Mouse (Mus musculus) embryonic facial prominence, embryonic 12.5 days (tissue): ENCODE results near the gene Prss43. TPM values are rescaled to one million over a fixed set of nuclear protein-coding genes. Genes with fewer than 3 reads are reported as not detected.

Experiments
- ATAC-seq: fragments of 200-750 bp; cut with Nextera tagmentation; 2 replicates; pipeline ENCODE4 v1.8.0; 2017; ENCODE audit not compliant: insufficient number of reproducible peaks, insufficient read depth, low FRiP score, low TSS enrichment
- H3K27ac ChIP-seq: fragments of 300-500 bp; sonication (generic); 2 replicates; pipeline ENCODE4 v1.5.1; 2016; ENCODE audit warnings: mild to moderate bottlenecking
- H3K27me3 ChIP-seq: fragments of 300-500 bp; sonication (generic); 2 replicates; pipeline ENCODE4 v1.6.1; 2016; ENCODE audit warnings: mild to moderate bottlenecking, moderate library complexity
- H3K36me3 ChIP-seq: fragments of 300-500 bp; sonication (generic); 2 replicates; pipeline ENCODE4 v1.6.1; 2016; ENCODE audit warnings: mild to moderate bottlenecking
- H3K4me1 ChIP-seq: fragments of 300-500 bp; sonication (generic); 2 replicates; pipeline ENCODE4 v1.6.1; 2016
- H3K4me2 ChIP-seq: fragments of 300-500 bp; sonication (generic); replicated peaks from 2 replicates; pipeline ENCODE4 v1.6.1; 2016; ENCODE audit warnings: mild to moderate bottlenecking, moderate library complexity
- H3K4me3 ChIP-seq: fragments of 300-500 bp; sonication (generic); 2 replicates; pipeline ENCODE4 v1.5.1; 2016; ENCODE audit warnings: mild to moderate bottlenecking
- H3K9ac ChIP-seq: fragments of 300-500 bp; sonication (generic); 2 replicates; pipeline ENCODE4 v1.6.1; 2016; ENCODE audit warnings: mild to moderate bottlenecking, moderate library complexity
- H3K9me3 ChIP-seq: fragments of 300-500 bp; sonication (generic); 2 replicates; pipeline ENCODE4 v1.6.1; 2016; ENCODE audit warnings: mild to moderate bottlenecking, moderate library complexity
- WGBS: fragments of 180-500 bp; shearing (Covaris S2); methylation state at CpG from one replicate; pipeline ENCODE4 v1.1.7; 2016; 5-methylcytosine and 5-hydroxymethylcytosine counted together
- polyA plus RNA-seq: library from polyadenylated mRNA; unstranded; fragments of >200 nt; fragmentation: Nextera tagmentation; extraction: Ambion mirVana; gene quantifications from 2 replicates; pipeline ENCODE4 v1.2.1, GENCODE M21; 2016

Prss43 gene
- polyA plus RNA-seq, result not detected in 2 replicates

DNA sequence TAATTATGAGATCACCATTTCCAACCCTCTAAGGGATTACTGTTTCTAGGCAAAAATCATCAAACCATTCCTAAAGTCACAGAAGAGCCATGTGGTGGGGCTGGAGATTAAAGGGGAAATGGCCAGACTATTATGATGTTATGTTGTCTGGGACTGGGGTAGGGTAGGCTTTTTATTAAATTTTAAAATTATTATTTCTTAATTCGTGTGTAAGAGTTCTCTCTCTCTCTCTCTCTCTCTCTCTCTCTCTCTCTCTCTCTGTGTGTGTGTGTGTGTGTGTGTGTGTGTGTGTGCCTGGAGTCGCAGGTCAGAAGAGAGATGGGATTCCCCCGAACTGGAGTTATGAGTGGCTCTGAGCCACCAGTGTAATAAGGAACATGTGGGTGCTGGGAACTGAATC is at the start of gene Prss43:
TSS of gene Prss43 (plus strand) at position 301 of the 400 bp plus-strand sequence.
- Histone ChIP-seq H3K4me1 (no peaks in the 10 kb centered on the region), H3K4me3 (no peak within 1 kb of the TSS), H3K27me3 (peaks cover 5% of the 10 kb centered on the region; the same call in 1 of the 2 replicates), H3K9me3 (no peaks in the 10 kb centered on the region), H3K9ac (no peak within 1 kb of the TSS), H3K27ac (no peak within 1 kb of the TSS), H3K36me3 (no peaks in the 10 kb centered on the region), H3K4me2 (no peak within 1 kb of the TSS)
- no peak for ATAC-seq
- 63% methylated on average over 3 of the region's 3 CpGs for WGBS

DNA sequence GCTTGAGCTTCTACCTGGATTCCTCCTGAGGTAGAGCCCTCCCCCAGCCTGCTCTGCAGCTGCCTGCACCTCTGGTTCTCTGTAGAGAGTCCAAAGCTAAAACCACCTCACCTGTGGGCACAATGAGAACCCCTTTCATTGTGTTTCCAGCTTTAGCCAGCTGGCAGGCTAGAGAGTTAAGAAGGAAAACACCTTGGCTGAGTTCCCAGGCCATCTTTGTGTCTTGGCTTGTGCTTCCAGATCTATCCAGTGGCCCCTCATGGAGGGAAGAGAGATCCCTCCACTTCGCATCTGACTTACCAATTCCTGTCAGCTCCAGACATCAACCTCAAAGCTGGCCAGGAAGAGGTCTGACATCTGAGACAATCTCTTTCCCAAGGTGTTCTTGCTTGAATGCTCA is 48.4 kb upstream of the Prss43 start:
- Histone ChIP-seq H3K4me3 (no peak overlapping the region), H3K36me3 (no peaks in the 10 kb centered on the region), H3K4me2 (no peak overlapping the region), H3K27ac (no peak overlapping the region), H3K9me3 (no peaks in the 10 kb centered on the region), H3K27me3 (0 out of 2 replicates have a peak, but pooled peaks cover 2% of the 10 kb centered on the region), H3K9ac (no peak overlapping the region), H3K4me1 (peaks cover 23% of the 10 kb centered on the region)
- WGBS, result 72% methylated on average over 1 of the region's 1 CpGs
- no peak for ATAC-seq

DNA sequence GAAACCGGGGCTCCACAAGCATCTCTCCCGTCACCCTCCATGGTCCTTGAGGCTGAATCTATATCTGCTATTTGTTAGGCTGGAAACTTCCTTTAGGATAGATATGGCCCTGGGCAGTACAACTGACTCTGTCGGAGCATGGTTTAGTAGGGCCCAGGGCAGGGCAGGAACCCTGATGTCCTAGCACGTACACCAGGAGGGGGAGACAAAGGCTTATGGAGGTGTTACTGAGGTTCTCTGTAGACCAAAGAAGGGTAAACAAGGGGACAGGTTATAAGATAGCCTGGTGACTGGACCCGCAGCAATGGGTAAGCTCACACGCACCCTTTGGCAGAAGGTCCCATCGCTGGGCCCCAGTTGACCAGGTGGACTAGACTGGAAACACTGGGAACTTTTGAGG is 47.9 kb upstream of the Prss43 start:
- ATAC-seq, result no peak
- Histone ChIP-seq H3K27ac (no peak overlapping the region), H3K36me3 (no peaks in the 10 kb centered on the region), H3K27me3 (0 out of 2 replicates have a peak, but pooled peaks cover 2% of the 10 kb centered on the region), H3K9ac (no peak overlapping the region), H3K9me3 (no peaks in the 10 kb centered on the region), H3K4me1 (peaks cover 26% of the 10 kb centered on the region), H3K4me2 (no peak overlapping the region), H3K4me3 (no peak overlapping the region)
- 80% methylated on average over 7 of the region's 7 CpGs for WGBS

DNA sequence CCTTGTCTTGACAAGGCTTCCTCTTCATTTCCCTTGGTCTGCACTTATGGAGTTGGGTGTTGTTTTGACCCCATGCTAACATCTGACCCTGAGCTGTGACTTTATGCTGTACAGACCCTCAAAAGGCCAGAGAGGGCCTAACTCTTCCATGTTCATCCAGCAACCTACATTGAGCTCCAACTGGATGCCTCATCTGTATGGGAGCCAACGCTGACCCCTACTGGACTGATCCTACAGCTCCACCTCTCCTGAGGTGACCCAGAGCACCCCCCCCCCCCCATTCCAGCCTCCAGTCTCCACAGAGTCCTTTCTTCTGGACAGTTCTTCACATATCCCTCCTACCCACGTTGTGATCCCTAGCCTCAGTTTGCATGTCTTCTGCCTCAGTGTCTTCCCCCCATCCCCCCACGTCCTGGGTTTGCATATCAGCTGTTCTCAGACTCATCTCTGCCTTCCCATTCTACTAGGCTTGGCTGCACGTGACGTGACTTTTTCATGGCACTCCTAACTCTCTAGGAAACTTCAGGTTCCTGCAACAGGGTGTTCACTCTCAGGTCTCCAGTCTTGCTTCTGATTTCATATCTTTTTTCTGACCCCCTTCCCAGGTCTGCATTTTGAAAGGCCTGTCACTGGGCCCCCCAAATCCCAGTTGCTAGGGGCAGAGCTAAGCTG is 47.1 kb upstream of the Prss43 start:
- 52% methylated on average over 5 of the region's 5 CpGs for WGBS
- H3K36me3 ChIP-seq, result no peaks in the 10 kb centered on the region
- no peak overlapping the region for H3K27ac ChIP-seq
- no peak overlapping the region for H3K9ac ChIP-seq
- H3K27me3 ChIP-seq, result 0 out of 2 replicates have a peak, but pooled peaks cover 2% of the 10 kb centered on the region
- ATAC-seq, result no peak
- peaks cover 28% of the 10 kb centered on the region for H3K4me1 ChIP-seq
- H3K9me3 ChIP-seq, result no peaks in the 10 kb centered on the region
- no peak overlapping the region for H3K4me2 ChIP-seq
- no peak overlapping the region for H3K4me3 ChIP-seq

DNA sequence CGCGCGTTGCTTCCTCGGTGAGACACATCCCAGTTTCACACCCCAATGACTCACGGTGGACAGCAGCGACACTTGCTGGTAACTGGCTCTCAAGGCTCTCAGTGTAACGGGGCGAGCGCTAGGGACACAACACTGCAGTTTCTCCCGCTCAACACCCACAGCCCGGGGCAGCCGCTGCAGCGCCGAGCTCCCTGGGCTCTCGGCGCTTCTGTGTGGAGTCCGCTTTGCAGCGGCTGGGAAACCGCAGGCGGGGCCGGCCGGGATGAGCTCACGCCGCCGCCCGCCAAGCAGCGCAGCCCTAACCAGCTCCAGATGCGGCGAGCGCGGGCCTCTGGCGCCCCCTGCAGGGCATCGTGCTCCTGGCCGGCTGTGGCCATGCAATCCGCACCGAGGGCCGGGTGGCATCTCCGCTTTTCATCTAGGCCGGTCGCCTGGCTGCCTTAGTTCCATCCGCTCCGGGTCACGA is 45.2 kb upstream of the Prss43 start:
- Histone ChIP-seq H3K9ac (peak overlapping the region; percentile 63), H3K4me2 (peak overlapping the region; percentile 67), H3K27me3 (0 out of 2 replicates have a peak, but pooled peaks cover 2% of the 10 kb centered on the region), H3K36me3 (no peaks in the 10 kb centered on the region), H3K4me3 (peak overlapping the region; percentile 35), H3K4me1 (peaks cover 18% of the 10 kb centered on the region), H3K9me3 (no peaks in the 10 kb centered on the region), H3K27ac (peak overlapping the region; percentile 86)
- ATAC-seq, result peak; percentile 96
- WGBS, result 1% methylated on average over 43 of the region's 43 CpGs

DNA sequence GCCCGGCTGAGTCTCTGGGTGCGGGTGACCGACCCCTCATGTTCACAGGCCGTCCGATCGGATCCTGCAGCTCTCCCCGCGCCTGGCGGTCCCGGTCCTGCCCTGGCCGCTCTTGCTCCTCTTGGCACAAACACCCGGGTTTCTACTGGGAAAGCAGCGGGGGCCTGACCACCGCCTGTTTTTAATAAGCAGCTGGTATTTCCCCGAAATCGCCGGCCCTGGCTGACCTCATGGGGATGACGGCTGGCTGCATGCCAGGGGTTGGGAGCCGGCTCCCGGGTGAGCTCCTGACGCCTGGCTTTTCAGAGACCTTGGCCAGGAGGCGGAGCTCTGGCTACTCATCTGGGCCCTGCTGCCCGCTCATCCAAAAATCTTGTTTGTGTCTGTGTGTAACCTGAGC is 44.8 kb upstream of the Prss43 start:
- peak overlapping the region; percentile 35 for H3K4me3 ChIP-seq
- ATAC-seq, result peak; percentile 57
- under 1% methylated on average over 23 of the region's 23 CpGs for WGBS
- H3K4me2 ChIP-seq, result peak overlapping the region; percentile 67
- H3K4me1 ChIP-seq, result peaks cover 18% of the 10 kb centered on the region
- H3K9me3 ChIP-seq, result no peaks in the 10 kb centered on the region
- H3K36me3 ChIP-seq, result no peaks in the 10 kb centered on the region
- H3K27ac ChIP-seq, result peak overlapping the region; percentile 86
- H3K27me3 ChIP-seq, result 0 out of 2 replicates have a peak, but pooled peaks cover 2% of the 10 kb centered on the region
- peak overlapping the region; percentile 63 for H3K9ac ChIP-seq

DNA sequence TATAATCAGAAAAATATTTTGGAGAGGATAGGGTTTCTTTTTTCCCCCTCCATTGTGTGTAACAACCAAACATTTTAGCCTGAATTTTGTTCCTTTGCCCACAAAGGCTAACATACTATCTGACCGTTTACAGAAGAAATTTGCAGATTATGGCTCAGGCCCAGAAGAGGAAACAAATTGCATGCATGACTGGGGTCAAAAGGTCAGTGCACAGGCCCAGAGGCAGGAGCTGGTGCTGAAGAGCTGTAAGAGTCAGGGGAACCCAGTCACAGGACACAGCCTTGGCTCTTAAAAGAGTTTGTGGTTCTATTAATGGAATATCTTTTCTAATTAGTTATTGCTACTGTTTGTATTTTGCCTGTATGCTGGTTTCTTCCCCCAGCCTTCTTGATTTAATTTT is 42.9 kb upstream of the Prss43 start:
- no peak overlapping the region for H3K27ac ChIP-seq
- no peaks in the 10 kb centered on the region for H3K9me3 ChIP-seq
- H3K9ac ChIP-seq, result no peak overlapping the region
- no peaks in the 10 kb centered on the region for H3K27me3 ChIP-seq
- no peak overlapping the region for H3K4me2 ChIP-seq
- WGBS, result 14% methylated on average over 1 of the region's 1 CpGs
- no peak for ATAC-seq
- peaks cover 18% of the 10 kb centered on the region for H3K4me1 ChIP-seq
- no peak overlapping the region for H3K4me3 ChIP-seq
- no peaks in the 10 kb centered on the region for H3K36me3 ChIP-seq

DNA sequence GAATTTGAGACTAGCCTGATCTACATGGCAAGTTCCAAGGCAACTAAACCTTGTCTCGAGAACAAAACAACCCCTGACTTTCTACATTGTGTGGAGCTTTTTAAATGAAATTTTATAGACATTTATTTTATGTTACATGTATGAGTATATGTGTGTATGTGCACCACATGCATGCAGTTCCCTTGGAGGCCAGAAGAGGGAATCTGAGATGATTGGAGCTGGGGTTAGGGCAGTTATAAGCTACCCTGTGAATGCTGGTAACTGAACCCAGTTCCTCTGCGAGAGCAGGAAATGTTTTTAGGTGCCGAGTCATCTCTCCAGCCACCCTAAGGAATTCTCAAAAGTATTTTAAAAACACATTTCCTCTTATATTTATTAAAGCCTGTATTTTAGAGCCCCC is 38.3 kb upstream of the Prss43 start:
- peaks cover 5% of the 10 kb centered on the region; the same call in 1 of the 2 replicates for H3K4me1 ChIP-seq
- no peaks in the 10 kb centered on the region for H3K27me3 ChIP-seq
- no peaks in the 10 kb centered on the region for H3K9me3 ChIP-seq
- no peak for ATAC-seq
- H3K27ac ChIP-seq, result no peak overlapping the region
- no peak overlapping the region for H3K4me3 ChIP-seq
- no peak overlapping the region for H3K9ac ChIP-seq
- no peaks in the 10 kb centered on the region for H3K36me3 ChIP-seq
- 86% methylated on average over 3 of the region's 3 CpGs for WGBS
- no peak overlapping the region for H3K4me2 ChIP-seq

DNA sequence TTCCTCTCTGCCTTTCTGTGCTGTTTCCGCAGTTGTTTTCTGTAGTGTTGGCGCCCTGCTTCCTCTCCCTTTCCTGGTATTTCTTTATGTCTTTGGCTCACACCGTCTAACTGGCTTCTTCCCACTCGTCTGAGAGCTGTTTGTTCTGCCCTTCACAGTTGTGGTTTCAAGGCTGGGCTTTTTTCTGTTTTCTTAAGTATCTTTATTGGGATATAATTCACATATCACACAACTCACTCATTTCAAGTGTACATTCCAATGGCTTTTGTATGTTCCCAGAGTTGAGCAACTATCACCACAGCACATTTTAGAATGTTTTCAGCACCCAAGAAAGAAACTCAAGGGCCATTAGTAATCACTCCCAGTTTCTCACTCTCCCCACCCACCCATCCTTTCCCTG is 36.0 kb upstream of the Prss43 start:
- H3K27ac ChIP-seq, result no peak overlapping the region
- no peaks in the 10 kb centered on the region for H3K9me3 ChIP-seq
- H3K9ac ChIP-seq, result no peak overlapping the region
- no peaks in the 10 kb centered on the region for H3K4me1 ChIP-seq
- no peaks in the 10 kb centered on the region for H3K27me3 ChIP-seq
- H3K4me3 ChIP-seq, result no peak overlapping the region
- no peaks in the 10 kb centered on the region for H3K36me3 ChIP-seq
- no peak for ATAC-seq
- no peak overlapping the region for H3K4me2 ChIP-seq
- WGBS, result 78% methylated on average over 4 of the region's 4 CpGs

DNA sequence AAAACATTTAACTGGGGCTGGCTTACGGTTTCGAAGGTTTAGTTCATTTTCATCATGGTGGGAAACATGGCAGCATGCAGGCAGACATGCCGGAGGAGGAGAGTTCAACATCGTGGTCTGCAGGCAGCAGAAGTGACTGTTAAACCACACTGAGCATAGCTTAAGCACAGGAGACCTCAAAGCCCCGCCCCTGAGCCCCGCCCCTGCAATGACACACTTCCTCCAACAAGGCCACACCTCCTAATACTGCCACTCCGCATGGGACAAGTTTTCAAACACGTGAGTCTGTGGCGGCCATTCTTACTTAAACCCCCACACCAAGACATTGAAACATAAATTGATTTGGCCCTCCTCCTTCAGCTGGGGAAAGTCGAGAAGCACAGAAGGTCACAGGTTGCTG is 29.5 kb upstream of the Prss43 start:
- H3K36me3 ChIP-seq, result no peaks in the 10 kb centered on the region
- no peaks in the 10 kb centered on the region for H3K9me3 ChIP-seq
- 86% methylated on average over 10 of the region's 10 CpGs for WGBS
- H3K4me2 ChIP-seq, result no peak overlapping the region
- no peak overlapping the region for H3K9ac ChIP-seq
- H3K27me3 ChIP-seq, result no peaks in the 10 kb centered on the region
- no peaks in the 10 kb centered on the region for H3K4me1 ChIP-seq
- ATAC-seq, result no peak
- H3K4me3 ChIP-seq, result no peak overlapping the region
- no peak overlapping the region for H3K27ac ChIP-seq

DNA sequence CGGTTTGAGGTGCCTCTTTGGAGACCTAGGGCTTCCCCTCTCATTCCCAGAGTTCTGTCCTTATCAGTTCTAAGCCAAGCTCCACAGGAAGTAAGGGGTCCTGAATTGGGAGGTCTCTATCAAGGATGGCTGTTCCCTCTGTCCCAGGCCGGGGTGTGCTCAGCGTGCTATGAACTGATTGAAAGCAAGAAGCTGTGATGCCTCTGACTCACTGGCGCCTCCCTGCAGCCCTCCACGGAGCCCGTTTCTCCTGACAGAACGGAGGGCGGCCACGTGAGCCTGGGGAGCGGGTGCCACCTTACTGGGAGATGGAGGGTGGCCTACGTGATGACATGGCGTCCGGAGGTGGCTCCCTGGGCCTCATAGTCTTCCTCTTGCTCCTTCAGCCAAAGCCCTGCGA is 28.6 kb upstream of the Prss43 start, which contains the start of gene Prss42:
TSS of gene Prss42 (plus strand) at position 301 of the 400 bp plus-strand sequence.
- Histone ChIP-seq H3K27me3 (no peaks in the 10 kb centered on the region), H3K36me3 (no peaks in the 10 kb centered on the region), H3K4me3 (no peak within 1 kb of the TSS), H3K9me3 (no peaks in the 10 kb centered on the region), H3K4me2 (no peak within 1 kb of the TSS), H3K4me1 (no peaks in the 10 kb centered on the region), H3K9ac (no peak within 1 kb of the TSS), H3K27ac (no peak within 1 kb of the TSS)
- WGBS, result 92% methylated on average over 14 of the region's 14 CpGs
- no peak for ATAC-seq

DNA sequence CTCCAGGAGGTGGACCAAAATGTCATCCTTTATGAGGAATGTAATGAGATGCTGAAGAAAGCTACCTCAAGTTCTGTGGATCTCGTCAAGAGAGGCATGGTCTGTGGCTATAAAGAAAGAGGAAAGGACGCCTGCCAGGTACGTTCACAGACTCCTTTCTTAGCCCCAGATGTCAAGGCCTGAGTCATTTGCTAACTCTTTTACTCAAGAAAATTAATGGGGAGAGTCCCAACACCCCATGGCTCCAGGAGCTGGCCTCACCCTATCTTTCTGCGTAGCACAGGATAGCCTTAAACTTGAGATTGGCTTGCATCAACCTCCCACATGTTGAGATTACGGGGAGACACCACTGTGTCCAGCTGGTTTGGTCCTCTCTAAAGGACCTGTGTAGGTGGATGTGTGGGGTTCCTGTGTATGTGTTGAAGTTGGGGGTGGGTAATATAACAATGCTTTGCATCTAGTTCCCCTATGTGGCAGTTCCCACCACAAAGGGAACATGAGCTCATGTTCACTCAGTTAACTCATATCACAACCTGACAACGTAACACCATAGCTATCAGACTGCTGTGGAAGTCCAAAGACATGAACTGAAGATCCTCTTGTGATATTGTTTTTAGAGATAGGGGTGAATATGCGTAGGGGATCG is 25.5 kb upstream of the Prss43 start:
- no peak overlapping the region for H3K27ac ChIP-seq
- H3K4me3 ChIP-seq, result no peak overlapping the region
- no peak overlapping the region for H3K9ac ChIP-seq
- H3K4me1 ChIP-seq, result no peaks in the 10 kb centered on the region
- no peak for ATAC-seq
- H3K9me3 ChIP-seq, result no peaks in the 10 kb centered on the region
- 91% methylated on average over 8 of the region's 8 CpGs for WGBS
- no peaks in the 10 kb centered on the region for H3K27me3 ChIP-seq
- no peaks in the 10 kb centered on the region for H3K36me3 ChIP-seq
- no peak overlapping the region for H3K4me2 ChIP-seq
